Mouse (Mus musculus) T-helper 17 cell (primary cell): ENCODE data around the gene Cyp4f18.

Experiments
- in situ Hi-C, 2 experiments: fragments of 300-600 bp; cut with MboI, MseI; formaldehyde crosslinking; loops; 1 replicate in 1 of 2; 2 replicates in 1 of 2; pipeline ENCODE4 v1.15.1; 2025; ENCODE audit warnings: high pct_unique_total_duplicates in 2 of 2

Gene Cyp4f18

GRCm38 (mm10) chr8:71981456-71981855, 28.0 kb downstream of the Cyp4f18 start:
- in situ Hi-C loops, result no loop called here

GRCm38 (mm10) chr8:71981032-71981431, 28.4 kb downstream of the Cyp4f18 start:
- in situ Hi-C loops, result no loop called here

- in situ Hi-C loops, result no loop called here
Measured at GRCm38 (mm10) chr8:71974211-71974610, 35.2 kb downstream of the Cyp4f18 start.

GRCm38 (mm10) chr8:71971945-71972344, 37.5 kb downstream of the Cyp4f18 start:
- in situ Hi-C loops, result no loop called here

- in situ Hi-C loops, result no loop called here
Measured at GRCm38 (mm10) chr8:71968636-71969035, 40.8 kb downstream of the Cyp4f18 start.

GRCm38 (mm10) chr8:71968100-71968499, 41.3 kb downstream of the Cyp4f18 start:
- in situ Hi-C loops, result no loop called here

- in situ Hi-C loops, result no loop called here
Measured at GRCm38 (mm10) chr8:71967261-71967660, 42.2 kb downstream of the Cyp4f18 start.

- in situ Hi-C loops, result no loop called here
Measured at GRCm38 (mm10) chr8:71966411-71966810, 43.0 kb downstream of the Cyp4f18 start.

- in situ Hi-C loops, result no loop called here
Measured at GRCm38 (mm10) chr8:71965166-71965565, 44.3 kb downstream of the Cyp4f18 start.

GRCm38 (mm10) chr8:71964051-71964450, 45.4 kb downstream of the Cyp4f18 start:
- in situ Hi-C loops, result no loop called here

GRCm38 (mm10) chr8:71961796-71962195, 47.6 kb downstream of the Cyp4f18 start:
- in situ Hi-C loops, result no loop called here

GRCm38 (mm10) chr8:71960483-71960882, 48.9 kb downstream of the Cyp4f18 start:
- in situ Hi-C loops, result no loop called here

- in situ Hi-C loops, result loop anchor here in 1 of 2 experiments (5.0 kb wide), 1 partner anchor 72 kb away; the partner anchor contains the start of gene Zfp709
Measured at GRCm38 (mm10) chr8:71954666-71955065, 54.8 kb downstream of the Cyp4f18 start.

- in situ Hi-C loops, result loop anchor here in 1 of 2 experiments (5.0 kb wide), 1 partner anchor 71 kb away; the partner anchor contains the start of gene Zfp709
Measured at GRCm38 (mm10) chr8:71952961-71953700, 56.3 kb downstream of the Cyp4f18 start.

GRCm38 (mm10) chr8:71952489-71952888, 56.9 kb downstream of the Cyp4f18 start:
- in situ Hi-C loops, result loop anchor here in 1 of 2 experiments (5.0 kb wide), 1 partner anchor 70 kb away; the partner anchor contains the start of gene Zfp709

- in situ Hi-C loops, result loop anchor here in 1 of 2 experiments (5.0 kb wide), 1 partner anchor 69 kb away; the partner anchor contains the start of gene Zfp709
Measured at GRCm38 (mm10) chr8:71951436-71952161, 57.8 kb downstream of the Cyp4f18 start.

- in situ Hi-C loops, result loop anchor here in 1 of 2 experiments (5.0 kb wide), 1 partner anchor 68 kb away; the partner anchor contains the start of gene Zfp709
Measured at GRCm38 (mm10) chr8:71950482-71951221, 58.8 kb downstream of the Cyp4f18 start, which contains the start of gene Zfp961. TSS of gene Zfp961 (plus strand) at chr8:71951038.

GRCm38 (mm10) chr8:71948624-71949023, 60.8 kb downstream of the Cyp4f18 start:
- in situ Hi-C loops, result no loop called here

- in situ Hi-C loops, result no loop called here
Measured at GRCm38 (mm10) chr8:71941776-71942175, 67.7 kb downstream of the Cyp4f18 start.

GRCm38 (mm10) chr8:71940293-71941208, 68.9 kb downstream of the Cyp4f18 start:
- in situ Hi-C loops, result no loop called here
